Mouse (Mus musculus) kidney, adult 18-20 months (tissue): ENCODE results near the gene Fn1.

Experiments
- DNase-seq: peaks from one replicate; pipeline ENCODE4 v3.0.0; 2021

Gene Fn1

DNA sequence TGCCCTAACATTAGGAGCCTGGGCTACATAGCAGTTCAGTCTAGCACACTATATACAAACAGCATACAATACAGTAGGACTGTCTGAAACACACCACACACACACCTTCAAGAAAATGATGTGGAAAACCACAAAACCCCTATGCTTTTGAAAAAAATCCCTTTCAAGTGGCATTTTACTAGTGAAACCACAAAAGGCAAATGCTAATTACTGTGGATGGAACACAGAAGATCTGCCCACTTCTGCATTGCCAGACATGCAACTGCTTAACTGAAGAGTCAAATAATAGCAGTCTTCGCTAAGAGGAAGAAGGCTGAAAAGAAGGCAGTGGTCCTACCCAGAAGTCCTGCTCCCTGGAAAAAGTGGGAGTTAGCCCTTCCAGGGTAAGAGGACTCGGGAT is 58.7 kb downstream of the Fn1 start:
- DNase-seq: no peak

- DNase-seq: no peak
These were observed 59.8 kb downstream of the Fn1 start for GRCm38 (mm10) chr1:71593184-71593583.

DNA sequence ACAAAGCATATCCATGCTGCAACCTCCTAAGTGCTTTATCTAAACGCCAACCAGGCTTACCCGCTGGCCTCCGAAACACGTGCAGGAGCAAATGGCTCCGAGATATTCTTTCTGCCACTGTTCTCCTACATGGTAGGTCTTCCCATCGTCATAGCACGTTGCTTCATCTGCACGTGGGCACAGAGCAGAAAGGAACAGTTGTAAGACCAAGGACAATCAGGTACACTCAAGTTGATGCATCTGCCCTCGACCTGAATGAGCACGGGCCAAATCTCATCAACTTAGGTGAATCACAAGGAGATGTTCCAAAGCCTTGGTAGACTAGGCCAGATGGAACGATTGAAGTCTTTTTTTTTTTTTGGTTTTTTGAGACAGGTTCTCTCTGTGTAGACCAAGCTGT is 63.0 kb downstream of the Fn1 start:
- no peak for DNase-seq

- DNase-seq: no peak
These were observed 66.3 kb downstream of the Fn1 start for GRCm38 (mm10) chr1:71586658-71587057.

DNA sequence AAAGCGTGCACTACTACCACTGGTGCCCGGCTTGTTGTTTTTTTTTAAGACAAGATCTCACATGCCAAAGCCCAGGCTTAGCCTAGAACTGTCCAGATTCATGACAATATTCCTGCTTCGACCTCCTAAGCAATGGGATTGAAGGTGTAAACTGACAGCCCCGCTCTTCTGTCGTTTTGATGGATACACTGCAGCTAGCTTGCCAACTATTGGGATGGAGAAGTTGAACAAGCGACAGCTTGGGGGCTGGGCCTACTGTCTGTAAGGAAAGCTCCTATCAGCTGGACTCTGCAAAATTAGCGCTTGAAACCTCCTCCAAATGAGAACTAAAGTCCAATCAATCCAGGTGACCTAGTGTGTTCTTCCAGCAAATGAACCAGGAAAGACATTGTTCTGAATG is 69.1 kb downstream of the Fn1 start:
- DNase-seq: no peak

DNA sequence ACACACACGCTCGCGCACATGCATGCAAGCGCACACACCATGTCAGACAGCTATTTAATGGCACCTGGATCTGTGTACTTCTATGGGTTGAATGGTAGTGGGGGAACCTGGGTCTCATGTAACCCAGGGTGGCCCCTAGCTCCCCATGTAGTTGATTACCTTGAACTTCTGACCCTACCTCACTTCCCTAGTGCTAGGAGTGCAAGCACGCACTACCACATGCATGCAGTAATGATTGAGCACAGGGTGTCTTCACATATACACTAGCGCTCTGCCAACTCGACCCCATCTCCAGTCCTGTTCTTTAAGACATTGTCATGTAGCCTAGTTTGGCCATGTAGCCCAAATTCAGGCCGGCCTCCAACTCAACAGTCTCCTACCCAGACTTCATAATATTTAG is 69.7 kb downstream of the Fn1 start:
- DNase-seq: no peak

GRCm38 (mm10) chr1:71580408-71580807 is 72.6 kb downstream of the Fn1 start:
- no peak for DNase-seq

- peak; percentile 8 for DNase-seq
These were observed 73.5 kb downstream of the Fn1 start for GRCm38 (mm10) chr1:71579526-71579925.

- DNase-seq: no peak
These were observed 76.2 kb downstream of the Fn1 start for GRCm38 (mm10) chr1:71576837-71577236.

GRCm38 (mm10) chr1:71575987-71576386 is 77.0 kb downstream of the Fn1 start:
- DNase-seq: no peak

DNA sequence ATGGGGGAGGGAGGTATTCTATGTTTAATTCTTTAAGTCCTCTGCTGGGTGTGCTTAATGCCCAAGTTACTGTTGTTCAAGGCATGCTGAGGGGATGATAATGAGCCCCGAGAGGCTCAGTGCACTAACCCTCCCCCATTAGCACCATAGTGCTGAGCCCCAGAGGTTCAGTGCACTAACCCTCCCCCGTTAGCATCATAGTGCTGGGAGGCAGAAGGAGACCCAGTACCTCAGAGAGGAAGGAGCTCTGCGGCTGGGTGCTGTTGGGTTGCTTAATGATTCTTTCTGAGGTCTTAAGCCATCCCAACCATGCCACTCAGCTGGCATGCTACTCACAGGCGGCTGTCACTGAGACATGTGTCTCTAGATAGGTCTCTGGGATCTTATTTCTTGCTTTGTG is 82.9 kb downstream of the Fn1 start:
- no peak for DNase-seq

DNA sequence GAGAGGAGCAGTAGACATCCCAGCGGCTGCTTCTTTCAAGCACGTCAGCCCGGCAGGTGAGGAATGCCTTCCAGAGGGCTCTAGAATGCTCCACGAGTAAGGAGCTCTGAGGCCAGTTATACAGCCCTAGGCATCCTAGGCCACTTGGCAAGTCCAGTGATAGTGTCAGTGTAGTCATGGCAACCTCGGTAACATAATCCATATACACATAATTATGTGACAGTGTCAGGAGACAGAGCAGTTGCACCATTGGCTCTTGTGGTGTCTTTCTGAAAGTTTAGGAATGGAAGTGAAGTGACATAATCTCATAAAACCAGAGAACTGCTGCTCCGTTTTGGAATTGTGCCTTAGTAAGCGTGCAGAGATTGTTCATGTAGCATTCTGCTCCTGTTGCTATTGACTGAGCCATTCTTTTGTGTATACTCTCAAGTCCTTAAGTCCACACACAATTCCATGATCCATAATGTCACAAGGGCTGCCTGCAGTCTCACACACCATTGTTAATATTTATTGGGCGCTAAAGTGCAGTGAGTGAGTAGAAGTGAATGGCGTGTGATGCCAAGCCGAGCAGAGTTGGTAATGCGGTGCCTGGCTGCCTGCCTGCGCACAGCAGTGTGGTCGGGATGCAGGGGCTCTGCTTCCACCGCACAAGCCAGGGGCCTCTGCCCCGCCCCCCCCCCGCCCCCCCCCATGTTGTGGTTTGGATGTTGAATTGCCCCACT is 85.0 kb downstream of the Fn1 start:
- DNase-seq: no peak

- DNase-seq: no peak
These were observed 88.7 kb downstream of the Fn1 start for GRCm38 (mm10) chr1:71564291-71564690.

DNA sequence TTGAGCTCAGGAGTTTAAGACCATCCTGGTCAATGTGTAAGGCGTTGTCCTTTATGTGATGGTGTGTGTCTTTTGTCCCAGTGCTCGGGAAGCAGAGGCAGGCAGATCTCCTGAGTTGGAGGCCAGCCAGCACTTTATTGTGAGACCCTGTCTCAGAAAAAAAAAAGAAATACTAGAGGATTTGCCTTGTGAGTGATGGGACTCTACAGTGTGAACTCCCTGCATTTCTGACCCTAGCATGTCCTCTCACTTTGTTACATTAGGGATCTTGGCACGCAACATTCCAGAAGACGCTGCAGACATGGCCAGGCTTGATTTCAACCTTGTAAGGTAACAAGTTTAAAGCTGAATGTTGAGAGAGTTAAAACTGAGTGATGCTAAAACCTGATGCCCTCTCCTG is 92.4 kb downstream of the Fn1 start:
- DNase-seq: no peak

GRCm38 (mm10) chr1:71556688-71557612 is 96.0 kb downstream of the Fn1 start, which contains the start of gene Atic:
Atic (plus strand) TSS chr1:71557150.
- peak; percentile 91 for DNase-seq

- DNase-seq: peak; percentile 15
These were observed 102.3 kb downstream of the Fn1 start for GRCm38 (mm10) chr1:71550626-71551195.

GRCm38 (mm10) chr1:71540437-71540836 is 112.6 kb downstream of the Fn1 start:
- DNase-seq: no peak

DNA sequence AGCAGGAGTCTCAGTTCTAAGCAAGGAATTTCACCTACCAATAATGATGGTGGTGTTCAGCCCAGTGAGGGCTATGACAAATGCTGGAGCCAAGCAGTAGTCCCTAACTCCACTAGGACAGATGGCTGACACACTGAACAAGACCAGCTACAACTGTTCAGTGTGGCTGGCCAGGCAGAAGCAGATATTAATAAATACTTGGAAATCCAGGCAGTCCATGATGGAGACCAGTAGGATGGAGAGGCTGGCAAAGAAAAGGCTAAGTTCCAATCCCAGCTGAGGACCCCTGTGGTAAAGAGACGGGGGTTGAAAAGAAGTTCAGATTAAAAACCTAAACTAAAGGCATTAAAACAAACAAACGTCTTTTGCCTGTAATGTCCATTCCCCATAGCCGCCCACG is 113.4 kb downstream of the Fn1 start:
- DNase-seq: no peak
